ENCODE assay signal across 33 mouse cellular contexts in the genomic region with DNA sequence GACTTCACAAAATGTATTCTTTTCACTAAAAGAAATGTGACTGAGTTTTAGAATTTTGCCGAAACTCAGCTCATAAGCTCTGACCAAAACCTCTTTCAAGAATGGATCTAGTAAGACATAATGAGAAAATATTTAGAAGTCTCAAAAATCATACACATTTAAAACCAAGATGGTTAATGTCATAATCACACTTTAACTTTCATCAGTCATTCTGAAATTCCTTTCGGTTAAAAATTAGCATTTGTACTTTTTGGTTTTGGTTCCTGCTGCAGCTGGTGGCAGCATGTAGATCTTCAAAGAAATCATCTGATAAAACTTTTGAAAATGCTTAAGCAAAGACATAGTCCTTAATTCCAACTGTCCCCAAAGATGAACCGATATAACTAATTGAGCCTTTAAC.
"Had no signal": no experiment of that assay in that cellular context is flagged by ENCODE, and none has a peak within 500 bp of the region (broad histone marks: within the 10 kb centered on the region; RNA-seq: fewer than 3 reads in every experiment).

No protein-coding gene starts in this region.

- H3K4me1 ChIP-seq: heart, embryonic 10.5 days; heart, embryonic 12.5 days; heart, embryonic 13.5 days; heart, embryonic 15.5 days; hindbrain, embryonic 10.5 days; hindbrain, embryonic 12.5 days; hindbrain, embryonic 13.5 days; hindbrain, embryonic 15.5 days; intestine, embryonic 15.5 days; kidney, embryonic 15.5 days had no signal

- H3K9ac ChIP-seq: heart, embryonic 12.5 days; heart, embryonic 13.5 days; heart, embryonic 15.5 days; hindbrain, embryonic 12.5 days; hindbrain, embryonic 13.5 days; hindbrain, embryonic 14.5 days; hindbrain, embryonic 15.5 days; intestine, embryonic 15.5 days; kidney, embryonic 15.5 days had no signal

- H3K4me3 ChIP-seq: heart, embryonic 10.5 days; heart, embryonic 12.5 days; heart, embryonic 13.5 days; heart, embryonic 15.5 days; hindbrain, embryonic 10.5 days; hindbrain, embryonic 12.5 days; hindbrain, embryonic 13.5 days; hindbrain, embryonic 15.5 days; intestine, embryonic 15.5 days; kidney, embryonic 15.5 days; layer of hippocampus, adult 2 months; left cerebral cortex, adult 2 months had no signal

- DNase-seq: heart, postnatal 10 days; heart, postnatal 14 days; heart, postnatal 36 days; heart, postnatal 4 days; kidney, adult 11 months; kidney, adult 18-20 months; kidney, adult 2 months; kidney, postnatal 10 days; kidney, postnatal 14 days; kidney, postnatal 25 days; kidney, postnatal 36 days; layer of hippocampus, adult 9-11 months; layer of hippocampus, postnatal 36 days had no signal

- ATAC-seq: hindbrain, embryonic 16.5 days; hindbrain, postnatal 0 days; inflammation-experienced regulatory T-cells, adult 6 months; intestine, embryonic 15.5 days; intestine, embryonic 16.5 days; intestine, postnatal 0 days had no signal

- H3K4me2 ChIP-seq: heart, embryonic 11.5 days; heart, embryonic 12.5 days; heart, embryonic 13.5 days; heart, embryonic 15.5 days; hindbrain, embryonic 12.5 days; hindbrain, embryonic 13.5 days; hindbrain, embryonic 14.5 days; hindbrain, embryonic 15.5 days; intestine, embryonic 15.5 days; kidney, embryonic 15.5 days had no signal

- H3K36me3 ChIP-seq: heart, embryonic 10.5 days; heart, embryonic 13.5 days; heart, embryonic 15.5 days; hindbrain, embryonic 10.5 days; hindbrain, embryonic 12.5 days; hindbrain, embryonic 13.5 days; hindbrain, embryonic 15.5 days; intestine, embryonic 15.5 days; kidney, embryonic 15.5 days had no signal

- H3K27ac ChIP-seq: heart, embryonic 10.5 days; heart, embryonic 13.5 days; heart, embryonic 15.5 days; hindbrain, embryonic 10.5 days; hindbrain, embryonic 12.5 days; hindbrain, embryonic 13.5 days; hindbrain, embryonic 14.5 days; hindbrain, embryonic 15.5 days; hindbrain, postnatal 0 days; intestine, embryonic 15.5 days; kidney, embryonic 15.5 days; kidney, postnatal 0 days; layer of hippocampus, adult 2 months; left cerebral cortex, adult 2 months had no signal

- H3K9me3 ChIP-seq: heart, embryonic 10.5 days; heart, embryonic 12.5 days; heart, embryonic 13.5 days; heart, embryonic 15.5 days; hindbrain, embryonic 10.5 days; hindbrain, embryonic 12.5 days; hindbrain, embryonic 13.5 days; hindbrain, embryonic 15.5 days; intestine, embryonic 15.5 days; kidney, embryonic 15.5 days had no signal

- H3K27me3 ChIP-seq: heart, embryonic 12.5 days; heart, embryonic 13.5 days; heart, embryonic 15.5 days; hindbrain, embryonic 12.5 days; hindbrain, embryonic 13.5 days; hindbrain, embryonic 15.5 days; intestine, embryonic 15.5 days; kidney, embryonic 15.5 days had no signal
